Mouse (Mus musculus): ENCODE measurements around the gene Il1f9. TPM values are rescaled to one million over a fixed set of nuclear protein-coding genes. Genes with fewer than 3 reads are reported as not detected.

Il1f9 gene
- total RNA-seq (2021) = 0.26 TPM in 1 of 2 replicates, not detected in the other
- long read RNA-seq, experiment 1 = 0 reads
- long read RNA-seq, experiment 2 = 0 reads

DNA sequence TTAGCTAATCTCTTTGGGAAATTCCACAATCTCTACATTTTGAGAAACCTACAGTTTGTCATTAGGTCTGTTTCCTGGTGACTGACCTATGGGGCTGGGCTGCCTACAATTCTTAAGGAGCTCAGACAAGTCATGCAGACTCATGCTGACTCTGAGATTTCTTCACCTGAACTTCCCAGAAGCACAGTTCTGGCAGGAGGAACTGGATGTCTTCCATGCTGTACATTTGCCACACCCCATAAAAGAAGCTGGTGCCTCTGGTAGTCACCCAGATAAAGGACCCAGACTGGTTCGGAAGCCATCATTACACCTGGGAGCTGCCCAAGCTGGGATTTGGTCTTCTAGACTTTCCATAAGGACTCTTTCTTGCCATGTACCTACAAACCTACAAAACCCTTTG lies at the start of gene Il1f9:
Il1f9 (plus strand) TSS at position 301 of the 400 bp plus-strand sequence.
- DNase-seq = no peak

DNA sequence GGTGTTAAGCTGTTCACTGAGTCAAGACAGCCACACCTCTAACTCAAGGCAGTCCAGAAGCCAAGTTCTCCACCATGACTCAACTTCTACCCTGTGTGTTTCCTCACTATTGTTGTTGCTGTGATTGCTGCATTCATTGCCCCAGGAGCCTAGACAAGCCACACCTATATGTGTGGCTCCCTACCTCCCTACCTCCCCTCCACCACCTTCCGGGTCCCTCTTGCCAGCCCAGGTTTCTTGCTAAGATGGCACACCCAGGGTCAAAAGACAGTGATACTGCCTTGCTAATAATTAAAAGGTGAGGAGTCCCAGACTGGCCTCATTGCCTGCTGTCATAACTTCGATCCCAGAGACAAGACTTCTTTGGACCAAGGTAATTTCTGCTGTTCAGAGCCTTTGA lies 33.4 kb upstream of the Il1f9 start, which contains the start of gene Il1f8:
Il1f8 (plus strand) TSS at position 301 of the 400 bp plus-strand sequence.
- no peak for DNase-seq

DNA sequence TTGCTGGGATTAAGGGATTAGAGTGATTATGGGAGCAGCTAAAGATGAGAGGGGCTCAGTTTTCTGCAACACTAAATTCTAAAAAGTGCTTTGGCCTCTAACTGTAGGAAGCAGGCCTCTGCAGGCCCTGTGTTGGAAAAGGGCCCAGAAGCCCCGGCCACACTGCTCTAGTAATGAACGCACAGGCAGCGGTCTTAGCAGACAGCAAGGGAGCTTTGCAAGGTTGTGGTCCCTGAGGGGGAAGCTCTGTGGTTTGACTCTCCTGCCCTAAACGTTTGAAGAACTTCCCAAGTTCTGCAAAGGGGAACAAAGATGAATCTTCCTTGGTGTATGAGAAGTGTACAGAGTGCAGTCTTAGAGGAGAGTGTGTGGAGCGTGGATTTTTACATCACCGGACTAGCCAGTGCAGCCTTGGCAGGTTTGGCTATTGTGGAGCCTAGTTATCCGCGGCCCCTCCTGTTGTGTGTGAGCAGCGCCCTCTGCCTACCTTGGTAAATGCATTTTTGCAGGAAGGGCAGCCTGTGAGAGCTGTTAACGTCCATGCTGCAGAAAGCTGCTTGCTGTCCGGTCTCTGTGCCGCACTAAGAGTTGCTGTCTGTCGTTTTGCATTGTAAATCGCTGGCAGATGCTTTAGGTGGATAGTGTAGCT lies 4.5 kb upstream of the Il1f9 start:
- peak; percentile 48 for DNase-seq

GRCm38 (mm10) chr2:24182423-24183147 lies 3.7 kb upstream of the Il1f9 start:
- DNase-seq = peak; percentile 9

DNA sequence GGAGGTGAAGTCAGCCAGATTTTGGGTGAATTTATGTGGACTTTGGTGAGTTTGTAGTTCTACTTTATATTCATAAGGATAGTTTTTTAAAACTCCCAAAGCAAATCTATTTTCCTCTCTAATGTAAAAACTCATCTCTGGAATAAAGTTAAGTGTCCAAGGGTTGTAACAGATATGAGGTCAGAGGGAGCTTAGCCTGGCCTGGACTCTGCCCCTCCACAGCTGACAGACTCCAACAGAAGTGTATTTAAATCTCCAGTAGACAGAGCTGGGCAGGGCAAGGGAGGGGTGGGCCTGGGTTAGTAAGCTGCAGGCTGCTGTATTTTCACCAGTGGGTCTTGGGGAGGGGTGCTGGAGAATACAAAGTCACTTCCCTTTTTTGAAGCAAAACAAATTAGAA lies 2.2 kb upstream of the Il1f9 start:
- DNase-seq = peak; percentile 4

DNA sequence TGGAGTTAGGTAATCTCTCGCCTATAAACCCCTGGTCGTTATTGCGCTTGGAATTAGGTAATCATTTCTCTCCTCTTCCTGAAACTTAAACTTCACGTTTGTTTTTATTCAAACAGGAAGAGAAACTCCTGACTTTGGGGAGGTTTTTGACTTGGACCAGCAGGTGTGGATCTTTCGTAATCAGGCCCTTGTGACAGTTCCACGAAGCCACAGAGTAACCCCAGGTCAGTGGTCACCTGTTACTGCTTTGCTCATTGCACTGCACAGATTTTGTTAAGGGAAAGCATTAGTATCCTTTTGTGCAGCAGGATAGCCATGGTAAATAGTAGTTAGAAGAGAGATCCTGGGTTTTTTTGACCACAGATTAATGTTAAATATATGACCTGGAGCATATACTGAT lies 1.3 kb downstream of the Il1f9 start:
- DNase-seq = no peak

- peak; percentile 15 for DNase-seq
Measured at GRCm38 (mm10) chr2:24188189-24188588, 1.9 kb downstream of the Il1f9 start.

- no peak for DNase-seq
Measured at GRCm38 (mm10) chr2:24215118-24215517, 28.8 kb downstream of the Il1f9 start, which contains the start of gene Il1f6. Gene Il1f6 (plus strand): TSS chr2:24215418.

GRCm38 (mm10) chr2:24227191-24227590 lies 40.9 kb downstream of the Il1f9 start:
- DNase-seq = no peak

Other genes starting within 250 kb of the Il1f9 start
- 13.7 and 14.6 TPM in 2 replicates for gene Hnmt, start 137.1 kb upstream of the Il1f9 start, total RNA-seq (2021)
- gene Tbpl2, start 89.9 kb upstream of the Il1f9 start, total RNA-seq (2021) = not detected in 2 replicates
- gene Il1f8, start 33.3 kb upstream of the Il1f9 start, total RNA-seq (2021) = not detected in 2 replicates
- gene Il1f6, start 28.9 kb downstream of the Il1f9 start, total RNA-seq (2021) = not detected in 2 replicates
- gene Il1f5, start 90.5 kb downstream of the Il1f9 start, total RNA-seq (2021) = not detected in 2 replicates
- gene Il1f10, start 104.7 kb downstream of the Il1f9 start, total RNA-seq (2021) = not detected in 2 replicates
- 0.56 and 1.0 TPM in 2 replicates for gene Il1rn, start 150.4 kb downstream of the Il1f9 start, total RNA-seq (2021)
- gene Psd4, start 181.1 kb downstream of the Il1f9 start, total RNA-seq (2021) = 3.7 and 7.9 TPM in 2 replicates

Data from adrenal gland, postnatal 14 days (tissue).